ENCODE assay signal across 18 mouse cellular contexts in genomic region chr2:132340350-132340749, GRCm38 (mm10). TPM values are rescaled to one million over a fixed set of nuclear protein-coding genes. Genes with fewer than 3 reads are reported as not detected.
DNase-seq lines count a peak whose midpoint lies in the region; ATAC-seq and TF ChIP-seq lines count a peak whose summit lies in the region.
"Had no signal": no experiment of that assay in that cellular context is flagged by ENCODE, and none has a peak within 500 bp of the region (broad histone marks: within the 10 kb centered on the region; RNA-seq: fewer than 3 reads in every experiment).

No protein-coding gene starts in this region.

- 37% methylated on average over 2 of the region's 2 CpGs for WGBS in heart, embryonic 16.5 days
- WGBS in liver, embryonic 16.5 days (ENCODE audit: insufficient replicate concordance): 29% methylated on average over 2 of the region's 2 CpGs

- H3K4me3 ChIP-seq in heart, embryonic 16.5 days (ENCODE audit: low read length): no peak overlapping the region
- no peak overlapping the region for H3K4me3 ChIP-seq in liver, embryonic 16.5 days (ENCODE audit: low read depth, low read length)
- H3K4me3 ChIP-seq: forebrain, embryonic 15.5 days; hindbrain, embryonic 15.5 days; limb, embryonic 15.5 days; midbrain, embryonic 10.5 days; neural tube, embryonic 13.5 days had no signal

- H3K9me3 ChIP-seq in heart, embryonic 16.5 days (replicated peaks; ENCODE audit: control insufficient read depth, low read length): no peaks in the 10 kb centered on the region
- H3K9me3 ChIP-seq in liver, embryonic 16.5 days (replicated peaks; ENCODE audit: control insufficient read depth, low read length): no peaks in the 10 kb centered on the region
- H3K9me3 ChIP-seq: forebrain, embryonic 15.5 days; hindbrain, embryonic 15.5 days; limb, embryonic 15.5 days; midbrain, embryonic 10.5 days; neural tube, embryonic 13.5 days had no signal

- H3K27ac ChIP-seq in heart, embryonic 16.5 days (ENCODE audit: low read length): no peak overlapping the region
- no peak overlapping the region for H3K27ac ChIP-seq in liver, embryonic 16.5 days (ENCODE audit: low read length)
- H3K27ac ChIP-seq: forebrain, embryonic 15.5 days; hindbrain, embryonic 15.5 days; limb, embryonic 15.5 days; midbrain, embryonic 10.5 days; neural tube, embryonic 13.5 days had no signal

- intact Hi-C loops in heart, postnatal 25 days (cut with DNase I): no loop called here

- CTCF ChIA-PET in Patski (lab: Charles Lee): no interaction called here

- ATAC-seq in heart, embryonic 16.5 days (replicated peaks; ENCODE audit: extremely low read depth, insufficient read depth, low FRiP score): peak; percentile 82
- ATAC-seq in Patski: peak; percentile 79
- ATAC-seq in liver, embryonic 16.5 days (ENCODE audit: low read depth): 0 out of 2 replicates have a peak, but pooled peaks have one; percentile 16
- ATAC-seq: forebrain, embryonic 15.5 days; intestine, postnatal 0 days had no signal

- TF ChIP-seq CTCF in Patski (IDR thresholded peaks at IDR 0.05): no peak

- no peak overlapping the region for H3K4me2 ChIP-seq in heart, embryonic 16.5 days (ENCODE audit: low read depth, low read length)
- no peak overlapping the region for H3K4me2 ChIP-seq in liver, embryonic 16.5 days (ENCODE audit: low read depth, low read length)
- H3K4me2 ChIP-seq: forebrain, embryonic 15.5 days; hindbrain, embryonic 15.5 days; limb, embryonic 15.5 days; neural tube, embryonic 13.5 days had no signal

- no peaks in the 10 kb centered on the region for H3K4me1 ChIP-seq in heart, embryonic 16.5 days (ENCODE audit: control insufficient read depth, insufficient read depth, low read length)
- H3K4me1 ChIP-seq in liver, embryonic 16.5 days (ENCODE audit: control insufficient read depth, low read depth, low read length): no peaks in the 10 kb centered on the region
- H3K4me1 ChIP-seq: forebrain, embryonic 15.5 days; hindbrain, embryonic 15.5 days; limb, embryonic 15.5 days; midbrain, embryonic 10.5 days; neural tube, embryonic 13.5 days had no signal

- peak; percentile 20 to 44 for DNase-seq in adrenal gland, adult (ENCODE audit: inconsistent age in 2 of 2, low spot score in 1 of 2)
- DNase-seq in adrenal gland, postnatal 4 days (ENCODE audit: low spot score in 2 of 2): no peak
- no peak for DNase-seq in heart, postnatal 25 days (ENCODE audit: low spot score)
- peak; percentile 13 for DNase-seq in Patski (ENCODE audit: low read depth, low spot score)
- no peak for DNase-seq in lung, adult 18-20 months
- DNase-seq in c-Kit-positive CD71-positive TER-119-positive erythroid progenitor cells, embryonic 14.5 days (ENCODE audit: low spot score): no peak
- DNase-seq: cerebellum, adult 2 months; kidney, postnatal 10 days; thymus, postnatal 25 days had no signal

- in situ Hi-C loops in Patski (cut with MboI; ENCODE audit: low pct_unique_long_range_greater_than_20kb): no loop called here

- H3K27me3 ChIP-seq in heart, embryonic 16.5 days (ENCODE audit: control insufficient read depth, insufficient read depth, low read length): no peaks in the 10 kb centered on the region
- peaks cover 2% of the 10 kb centered on the region for H3K27me3 ChIP-seq in Patski
- no peaks in the 10 kb centered on the region for H3K27me3 ChIP-seq in liver, embryonic 16.5 days (ENCODE audit: control insufficient read depth, insufficient read depth, low read depth, low read length)
- H3K27me3 ChIP-seq: forebrain, embryonic 15.5 days; hindbrain, embryonic 15.5 days; limb, embryonic 15.5 days; neural tube, embryonic 13.5 days had no signal

- no peak overlapping the region for H3K9ac ChIP-seq in heart, embryonic 16.5 days (ENCODE audit: low read length)
- no peak overlapping the region for H3K9ac ChIP-seq in liver, embryonic 16.5 days (ENCODE audit: low read depth, low read length)
- H3K9ac ChIP-seq: forebrain, embryonic 15.5 days; hindbrain, embryonic 15.5 days; limb, embryonic 15.5 days; neural tube, embryonic 13.5 days had no signal

- no peaks in the 10 kb centered on the region for H3K36me3 ChIP-seq in heart, embryonic 16.5 days (ENCODE audit: control insufficient read depth, insufficient read depth)
- no peaks in the 10 kb centered on the region for H3K36me3 ChIP-seq in liver, embryonic 16.5 days (ENCODE audit: control insufficient read depth, insufficient read depth)
- H3K36me3 ChIP-seq: forebrain, embryonic 15.5 days; hindbrain, embryonic 15.5 days; limb, embryonic 15.5 days; midbrain, embryonic 10.5 days; neural tube, embryonic 13.5 days had no signal

- POLR2A ChIA-PET in Patski (lab: Charles Lee): no interaction called here

RNA-seq across cellular contexts. Expression of gene Prokr2, which starts 44.9 kb away (rescaled TPM):
- total RNA-seq in adrenal gland, postnatal 4 days (2021): under 1 TPM in 1 of 2 experiments, not detected in 1; 0.31 TPM
- polyA plus RNA-seq in heart, embryonic 16.5 days (2015; fragmentation: Nextera tagmentation; extraction: Ambion mirVana): 0.91 and 1.5 TPM in 2 replicates
- under 1 TPM; 0.08 to 0.11 TPM for total RNA-seq in heart, postnatal 25 days (2021)
- not detected for polyA plus RNA-seq in Patski (2021)
- polyA plus RNA-seq in liver, embryonic 16.5 days (2015; fragmentation: Nextera tagmentation; extraction: Ambion mirVana): 0.06 TPM in 2 replicates
- total RNA-seq: monocyte, adult 5-6 weeks had no signal

Comparison
In these comparisons a context has a peak if more than half of its experiments do, and no peak if none do; other contexts are left out.
1. DNase-seq: peak in adrenal gland, adult (2 of 2) and Patski (single experiment); none in adrenal gland, postnatal 4 days (0 of 2), heart, postnatal 25 days (single experiment), lung, adult 18-20 months (0 of 2) and c-Kit-positive CD71-positive TER-119-positive erythroid progenitor cells, embryonic 14.5 days (single experiment).
2. ATAC-seq: peak in every context shown above with its lines; median percentile 82 in heart, embryonic 16.5 days; 79 in Patski; 16 in liver, embryonic 16.5 days.